Mouse (Mus musculus) thymus, postnatal 14 days (tissue): ENCODE measurements around the gene Btbd35f16.
"Not testable (repeated sequence)": the region's sequence is repeated elsewhere in the genome, so short reads cannot be mapped to it uniquely, and the experiment has no call there.

Source experiments
- DNase-seq: peaks from one replicate; pipeline ENCODE4 v3.0.0; 2021

Gene Btbd35f16

DNA sequence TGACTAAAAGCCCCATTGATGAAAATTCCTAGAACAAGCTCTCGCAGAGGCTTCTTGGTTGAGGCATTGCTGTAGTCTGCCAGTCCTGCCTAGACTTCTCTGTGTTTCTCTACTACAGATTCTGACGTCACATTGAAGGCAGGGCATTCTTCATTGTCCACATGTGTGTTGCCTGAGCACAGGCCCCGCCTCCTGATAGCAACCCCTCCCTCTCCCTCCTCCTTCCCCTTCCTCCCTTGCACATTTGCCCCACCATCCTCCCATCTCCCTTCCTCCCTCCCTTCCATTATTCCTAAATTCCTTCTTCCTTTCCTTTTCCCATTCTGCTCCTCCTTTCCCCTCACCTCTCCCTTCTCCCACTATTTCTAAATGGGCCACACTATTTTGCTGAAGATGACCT, at the start of gene Btbd35f16:
TSS of gene Btbd35f16 (minus strand) at position 101 of the 400 bp plus-strand sequence.
- not testable (repeated sequence) for DNase-seq
